In genomic region chr13:5728808-5729207, GRCm38 (mm10) we compare ENCODE assay signal across 14 mouse cellular contexts.
A peak's percentile ranks its signal among the peaks of the same experiment; 100 is the strongest.
DNase-seq lines count a peak whose midpoint lies in the region; ATAC-seq and TF ChIP-seq lines count a peak whose summit lies in the region.
"Had no signal": no experiment of that assay in that cellular context is flagged by ENCODE, and none has a peak within 500 bp of the region (broad histone marks: within the 10 kb centered on the region; RNA-seq: fewer than 3 reads in every experiment).

No protein-coding gene starts in this region.

- no peak for TF ChIP-seq CTCF in heart, postnatal 0 days (IDR thresholded peaks at IDR 0.05; ENCODE audit: low read depth)

- intact Hi-C loops in heart, postnatal 14 days (cut with DNase I), result loop anchor here (5.0 kb wide), 1 partner anchor 73 kb away; no protein-coding TSS in a partner anchor
- intact Hi-C loops in heart, postnatal 25 days (cut with DNase I), result no loop called here

- H3K27me3 ChIP-seq in heart, postnatal 0 days (ENCODE audit: control insufficient read depth, insufficient read depth, low read length), result no peaks in the 10 kb centered on the region
- no peaks in the 10 kb centered on the region; the same call in 1 of the 2 replicates for H3K27me3 ChIP-seq in hindbrain, embryonic 12.5 days
- no peaks in the 10 kb centered on the region for H3K27me3 ChIP-seq in midbrain, embryonic 15.5 days (replicated peaks)

- no peak overlapping the region for H3K9ac ChIP-seq in heart, postnatal 0 days (replicated peaks; ENCODE audit: low read depth, low read length)
- H3K9ac ChIP-seq in hindbrain, embryonic 12.5 days, result no peak overlapping the region
- no peak overlapping the region for H3K9ac ChIP-seq in midbrain, embryonic 15.5 days
- H3K9ac ChIP-seq: liver, embryonic 14.5 days had no signal

- H3K4me1 ChIP-seq in heart, postnatal 0 days (ENCODE audit: control insufficient read depth, insufficient read depth), result no peaks in the 10 kb centered on the region; the same call in 1 of the 2 replicates
- H3K4me1 ChIP-seq in hindbrain, embryonic 12.5 days, result peaks cover 4% of the 10 kb centered on the region
- peaks cover 9% of the 10 kb centered on the region for H3K4me1 ChIP-seq in midbrain, embryonic 15.5 days

- no peaks in the 10 kb centered on the region for H3K36me3 ChIP-seq in heart, postnatal 0 days (replicated peaks; ENCODE audit: control insufficient read depth, insufficient read depth, low read length)
- no peaks in the 10 kb centered on the region for H3K36me3 ChIP-seq in hindbrain, embryonic 12.5 days
- H3K36me3 ChIP-seq in midbrain, embryonic 15.5 days (replicated peaks), result no peaks in the 10 kb centered on the region

- H3K4me3 ChIP-seq in heart, postnatal 0 days (ENCODE audit: low read depth, low read length), result no peak overlapping the region
- no peak overlapping the region for H3K4me3 ChIP-seq in hindbrain, embryonic 12.5 days
- H3K4me3 ChIP-seq in midbrain, embryonic 15.5 days, result no peak overlapping the region

- no peak for DNase-seq in heart, postnatal 0 days (ENCODE audit: low spot score)
- DNase-seq in heart, postnatal 14 days, result no peak
- DNase-seq in embryo, embryonic 9.5 days (ENCODE audit: extremely low spot score), result peak; percentile 14
- DNase-seq in heart, postnatal 25 days (ENCODE audit: low spot score), result no peak
- DNase-seq in urinary bladder, adult 18-20 months (ENCODE audit: low spot score in 2 of 2), result no peak
- DNase-seq: cerebellum, adult 8-10 months; lung, postnatal 10 days; thymus, adult 18-20 months had no signal

- WGBS in heart, postnatal 0 days, result 61% methylated on average over 1 of the region's 1 CpGs
- WGBS in hindbrain, embryonic 12.5 days, result 23% methylated on average over 1 of the region's 1 CpGs
- WGBS in midbrain, embryonic 15.5 days, result 8% methylated on average over 1 of the region's 1 CpGs

- no peaks in the 10 kb centered on the region for H3K9me3 ChIP-seq in heart, postnatal 0 days (replicated peaks; ENCODE audit: control insufficient read depth, low read length)
- no peaks in the 10 kb centered on the region for H3K9me3 ChIP-seq in hindbrain, embryonic 12.5 days (replicated peaks)
- H3K9me3 ChIP-seq in midbrain, embryonic 15.5 days, result no peaks in the 10 kb centered on the region

- TF ChIP-seq EP300 in heart, postnatal 0 days (IDR thresholded peaks at IDR 0.05; ENCODE audit: low read depth), result no peak

- H3K27ac ChIP-seq in heart, postnatal 0 days (ENCODE audit: low read depth), result 0 out of 2 replicates have a peak overlapping the region, but pooled peaks have one; percentile 28
- no peak overlapping the region for H3K27ac ChIP-seq in hindbrain, embryonic 12.5 days
- 0 out of 2 replicates have a peak overlapping the region, but pooled peaks have one; percentile 29 for H3K27ac ChIP-seq in midbrain, embryonic 15.5 days
- H3K27ac ChIP-seq: kidney, postnatal 0 days; liver, embryonic 14.5 days had no signal

- H3K4me2 ChIP-seq in heart, postnatal 0 days (ENCODE audit: low read depth, low read length), result no peak overlapping the region
- no peak overlapping the region for H3K4me2 ChIP-seq in hindbrain, embryonic 12.5 days (replicated peaks)
- no peak overlapping the region for H3K4me2 ChIP-seq in midbrain, embryonic 15.5 days

- no peak for ATAC-seq in heart, postnatal 0 days (ENCODE audit: insufficient read depth, low read depth)
- peak; percentile 61 for ATAC-seq in hindbrain, embryonic 12.5 days (ENCODE audit: low FRiP score)
- ATAC-seq in midbrain, embryonic 15.5 days (replicated peaks), result peak; percentile 81
- ATAC-seq in megakaryocyte, adult 5-6 weeks (ENCODE audit: poor library complexity, severe bottlenecking), result no peak
- ATAC-seq: intestine, embryonic 16.5 days had no signal

Comparison
In these comparisons a context has a peak if more than half of its experiments do, and no peak if none do; other contexts are left out.
1. ATAC-seq: peak in hindbrain, embryonic 12.5 days (single experiment) and midbrain, embryonic 15.5 days (single experiment); none in heart, postnatal 0 days (single experiment) and megakaryocyte, adult 5-6 weeks (single experiment).